Mouse (Mus musculus) kidney, postnatal 10 days (tissue): ENCODE data around the gene Ptprn2.

ENCODE experiments used
- DNase-seq: peaks from one replicate; pipeline ENCODE4 v3.0.0; 2021; ENCODE audit warnings: mixed read lengths

Ptprn2 gene

DNA sequence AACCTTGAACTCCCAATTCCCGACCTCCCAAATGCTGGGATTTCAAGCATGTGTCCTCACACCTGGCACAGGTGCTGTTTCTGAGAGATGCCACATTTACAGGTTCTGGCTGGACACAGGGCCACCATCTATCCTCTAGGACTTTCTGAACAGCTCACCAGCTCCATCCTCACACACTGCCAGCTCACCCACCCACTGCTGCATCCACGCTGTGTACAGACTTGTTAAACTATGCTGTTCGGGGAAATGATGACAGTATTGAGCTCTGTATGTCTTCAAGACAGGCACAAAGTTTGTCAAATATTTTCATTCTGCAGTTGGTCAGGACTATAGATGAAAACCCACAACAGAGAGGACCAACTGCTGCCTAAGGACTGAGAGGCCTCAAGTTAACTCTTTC lies 751.5 kb downstream of the Ptprn2 start:
- no peak for DNase-seq

DNA sequence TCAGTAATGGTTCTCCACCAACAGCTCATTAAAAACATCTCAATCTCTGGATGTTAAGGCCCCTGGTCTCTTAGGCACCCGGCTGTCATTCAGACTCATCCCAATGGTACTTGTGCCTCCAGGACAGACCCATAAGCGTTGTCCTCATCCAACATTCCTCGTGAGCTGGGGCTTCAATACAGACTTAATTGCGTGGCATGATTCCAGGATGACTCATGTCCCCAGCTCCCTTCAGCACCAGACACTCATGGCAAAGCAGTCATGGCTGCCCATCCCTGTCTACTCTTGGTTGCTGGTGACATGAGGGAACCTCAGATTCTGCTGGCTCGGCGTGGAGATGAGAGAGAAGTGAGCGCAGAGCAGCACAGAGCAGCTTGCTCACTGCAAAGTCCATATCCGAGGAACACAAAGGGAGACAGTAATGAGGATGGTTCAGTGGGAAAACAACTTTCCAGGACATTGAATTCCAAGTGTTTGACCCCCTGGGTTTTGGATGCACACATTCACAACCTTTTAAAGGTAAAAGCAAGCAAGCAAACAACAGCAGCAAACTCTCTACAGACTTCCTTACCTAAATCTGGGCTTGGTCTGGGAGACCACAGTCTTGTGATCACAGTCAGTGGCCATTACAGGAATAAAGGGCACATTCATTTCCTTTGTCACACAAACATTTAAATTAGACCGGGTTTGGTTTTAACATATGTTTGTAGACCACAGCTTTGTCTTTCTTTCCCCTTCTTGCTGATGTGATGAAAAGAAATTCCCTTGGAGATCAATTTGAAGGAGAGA lies 754.6 kb downstream of the Ptprn2 start:
- DNase-seq = no peak

DNA sequence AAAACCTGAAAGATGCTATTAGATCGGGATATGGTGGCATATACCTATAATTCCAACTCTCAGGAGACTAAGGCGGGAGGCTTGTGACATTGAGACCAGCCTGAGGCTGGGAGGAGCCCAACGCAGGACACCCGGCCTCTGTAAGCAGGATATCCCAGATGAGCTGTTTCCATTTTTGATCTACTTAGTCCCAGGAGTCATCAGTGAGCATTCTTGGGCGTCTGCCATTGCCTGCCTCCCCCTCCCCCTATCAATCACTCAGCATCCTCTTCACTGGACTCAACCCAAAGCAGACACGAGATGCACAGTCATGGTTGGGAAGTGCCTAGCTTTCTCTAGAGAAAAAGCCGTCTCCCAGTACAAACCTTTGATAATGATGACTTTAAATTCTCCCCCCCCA lies 756.7 kb downstream of the Ptprn2 start:
- DNase-seq = peak; percentile 49

DNA sequence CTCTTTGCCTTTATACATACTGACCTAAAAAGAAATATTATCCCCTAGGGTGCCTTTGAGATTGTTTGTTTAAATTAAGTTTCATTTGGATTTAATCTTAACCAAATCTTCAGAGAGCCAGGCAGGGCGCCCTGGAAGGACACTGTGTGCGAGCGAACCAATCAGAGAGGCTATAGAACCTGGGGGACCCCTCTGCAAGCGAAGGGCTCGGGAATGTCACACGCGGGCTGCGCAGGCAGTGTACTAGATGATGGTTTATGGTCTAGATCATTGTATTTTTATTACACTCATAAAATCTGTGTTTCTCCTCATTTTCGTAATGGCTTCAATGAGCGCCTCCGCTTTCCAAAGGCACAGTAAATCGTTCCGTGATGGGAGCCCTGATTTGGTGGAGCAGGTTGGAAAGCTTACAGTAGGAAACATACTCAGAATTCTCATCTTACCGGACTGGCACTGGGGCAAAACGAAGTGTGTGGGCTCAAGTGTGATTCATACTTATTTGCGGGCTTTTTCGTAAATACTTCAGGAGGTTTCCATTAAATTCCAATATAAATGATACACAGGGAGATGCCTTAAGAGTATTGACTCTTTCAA lies 760.5 kb downstream of the Ptprn2 start:
- no peak for DNase-seq

DNA sequence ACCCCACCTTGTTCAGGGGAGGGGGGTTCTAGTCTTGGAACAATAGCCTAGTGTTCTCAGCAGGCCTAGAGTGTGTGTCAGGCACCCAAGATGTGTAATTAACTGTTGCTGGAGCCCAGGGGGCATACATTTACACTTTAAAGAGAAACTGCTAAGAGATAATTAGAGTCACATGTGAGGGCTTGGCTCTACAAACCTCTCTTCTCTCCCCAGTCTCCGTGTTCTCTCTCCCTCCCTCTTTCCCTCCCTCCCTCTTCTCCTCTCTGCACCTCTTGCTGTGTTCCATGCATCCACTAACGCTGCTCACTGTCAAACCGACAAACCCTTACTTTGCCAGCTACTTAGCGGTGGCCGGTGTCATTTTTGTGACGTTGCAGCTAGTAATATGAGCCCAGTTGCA lies 764.9 kb downstream of the Ptprn2 start:
- no peak for DNase-seq

DNA sequence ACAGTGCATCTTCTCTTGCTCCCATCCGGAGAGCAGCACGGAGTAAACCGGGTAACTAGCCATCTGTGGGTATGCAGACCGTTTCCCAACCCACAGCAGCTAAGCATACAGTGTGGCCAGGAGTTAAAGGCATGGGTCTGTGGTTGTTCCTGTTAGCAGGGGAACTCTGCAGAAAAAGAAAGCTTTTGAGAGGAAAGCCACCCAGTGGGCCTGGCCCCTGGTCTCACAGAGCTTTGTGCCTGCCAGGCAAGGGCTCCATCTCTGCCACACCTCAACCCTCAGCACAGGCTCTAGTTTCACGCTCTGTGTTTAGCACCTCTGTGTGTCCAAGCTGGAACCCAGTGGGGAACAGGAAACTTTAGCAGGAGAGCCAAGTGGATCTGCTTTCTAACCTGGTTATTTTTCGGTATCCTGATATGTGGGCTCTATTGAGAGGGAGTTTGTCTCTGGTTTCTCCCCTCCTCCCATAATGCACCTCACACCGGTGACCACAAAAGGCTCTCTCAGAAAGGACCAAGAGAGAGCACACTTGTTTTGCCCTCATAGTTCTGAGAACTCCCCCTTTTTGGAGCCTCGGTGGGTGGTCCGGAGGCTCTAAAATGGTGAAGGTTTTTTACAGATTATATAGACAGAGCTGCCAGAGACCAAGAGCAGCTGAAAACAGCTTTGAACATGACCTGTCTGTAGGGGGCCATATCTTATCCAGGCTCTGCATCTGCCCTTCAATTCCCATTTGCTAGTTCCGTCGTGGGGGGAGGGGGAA lies 766.3 kb downstream of the Ptprn2 start:
- no peak for DNase-seq

DNA sequence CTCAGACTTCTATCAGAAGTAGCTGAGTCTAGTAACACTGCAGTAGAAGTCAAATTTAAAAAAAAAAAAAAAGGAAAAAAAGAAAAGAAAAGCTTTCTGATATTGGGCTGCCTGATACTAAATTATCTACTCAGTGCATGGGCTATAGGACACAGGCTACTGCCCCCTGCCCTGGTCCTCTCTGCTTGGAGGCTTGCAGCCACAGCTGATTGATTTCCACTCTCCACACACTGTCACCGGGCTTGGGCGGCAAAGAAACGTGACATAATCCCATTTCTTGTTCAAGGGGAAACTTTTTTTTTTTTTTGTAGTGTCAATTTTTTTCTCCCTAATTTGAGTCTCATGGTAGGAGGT lies 766.9 kb downstream of the Ptprn2 start:
- no peak for DNase-seq

DNA sequence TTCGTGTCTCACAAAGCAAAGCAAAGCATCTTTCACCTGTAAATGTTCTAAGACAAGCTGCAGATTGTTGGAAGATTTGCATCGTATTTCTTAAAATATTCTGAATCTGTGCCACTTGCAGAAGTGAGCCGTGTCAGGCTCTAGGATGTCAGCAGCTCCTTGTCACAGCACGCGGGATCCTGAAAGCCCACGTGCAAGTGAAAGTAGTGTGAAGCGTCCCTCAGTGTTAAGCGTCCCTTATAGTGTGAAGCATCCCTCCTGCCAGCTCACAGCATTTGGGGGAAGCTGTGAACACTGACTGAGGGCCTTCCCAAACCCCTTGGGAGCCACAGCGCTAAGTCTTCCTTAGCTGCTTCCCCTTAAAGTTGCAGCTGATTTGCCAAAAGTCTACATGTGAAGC lies 768.8 kb downstream of the Ptprn2 start:
- no peak for DNase-seq

DNA sequence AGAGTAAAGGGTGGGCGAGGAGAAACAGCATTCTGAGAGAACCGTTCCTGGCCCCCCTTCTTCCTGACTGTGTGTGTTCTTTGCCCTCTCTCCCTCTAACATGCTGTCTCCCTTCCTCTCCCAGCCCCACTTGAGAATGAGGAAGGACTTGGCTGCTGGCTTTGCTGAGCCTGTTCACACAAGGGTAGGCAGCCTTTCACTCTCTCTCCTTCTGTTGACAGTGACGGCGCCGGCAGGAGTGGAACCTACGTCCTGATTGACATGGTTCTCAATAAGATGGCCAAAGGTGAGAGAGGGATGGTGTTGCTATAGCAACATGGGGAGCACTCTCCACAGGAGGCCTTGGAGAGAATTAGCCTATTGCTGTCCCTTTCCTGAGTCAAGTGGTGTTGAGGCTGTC lies 769.8 kb downstream of the Ptprn2 start:
- DNase-seq = no peak

DNA sequence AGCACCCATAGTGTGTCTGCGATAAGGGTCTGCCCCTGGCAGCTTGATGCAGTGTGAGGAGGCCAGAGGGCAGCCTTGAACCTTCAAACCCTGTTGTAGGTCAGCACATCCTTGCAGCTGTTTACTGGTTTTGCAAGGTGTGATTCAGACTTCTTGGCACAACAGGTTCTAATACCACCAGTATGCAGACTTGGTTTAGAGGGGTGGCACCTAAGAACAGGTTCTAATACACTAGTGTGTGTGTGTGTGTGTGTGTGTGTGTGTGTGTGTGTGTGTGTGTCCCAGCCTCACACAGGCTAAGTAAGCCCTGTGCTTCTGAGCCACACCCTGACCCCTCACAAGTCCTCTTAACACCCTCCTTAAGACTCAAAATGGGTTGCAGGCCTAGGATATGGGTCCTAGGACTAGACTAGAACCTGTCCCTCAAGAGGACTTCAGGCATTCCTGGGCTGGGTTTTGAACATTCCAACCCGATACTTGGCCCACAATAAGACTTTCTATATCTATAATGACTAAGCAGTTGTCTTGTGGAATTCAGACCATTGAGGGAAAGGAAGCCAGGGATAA lies 770.3 kb downstream of the Ptprn2 start:
- DNase-seq = no peak

DNA sequence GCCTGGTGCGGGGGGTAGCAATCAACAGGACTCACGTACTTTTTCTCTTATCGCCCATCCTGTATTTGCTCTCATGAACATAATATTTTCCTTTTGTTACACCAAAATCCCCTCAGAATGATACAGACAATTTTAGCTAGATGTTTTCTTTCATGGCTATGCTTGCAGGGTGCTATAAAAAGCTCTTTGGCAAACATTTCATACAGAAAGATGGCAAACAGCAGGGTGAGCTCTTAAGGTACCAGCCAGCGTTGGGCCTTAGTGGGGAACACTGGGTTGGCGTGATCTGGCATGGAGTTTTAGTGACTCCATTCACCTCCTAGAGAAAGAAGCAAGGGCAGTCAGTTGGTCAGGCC lies 771.3 kb downstream of the Ptprn2 start:
- DNase-seq = no peak

DNA sequence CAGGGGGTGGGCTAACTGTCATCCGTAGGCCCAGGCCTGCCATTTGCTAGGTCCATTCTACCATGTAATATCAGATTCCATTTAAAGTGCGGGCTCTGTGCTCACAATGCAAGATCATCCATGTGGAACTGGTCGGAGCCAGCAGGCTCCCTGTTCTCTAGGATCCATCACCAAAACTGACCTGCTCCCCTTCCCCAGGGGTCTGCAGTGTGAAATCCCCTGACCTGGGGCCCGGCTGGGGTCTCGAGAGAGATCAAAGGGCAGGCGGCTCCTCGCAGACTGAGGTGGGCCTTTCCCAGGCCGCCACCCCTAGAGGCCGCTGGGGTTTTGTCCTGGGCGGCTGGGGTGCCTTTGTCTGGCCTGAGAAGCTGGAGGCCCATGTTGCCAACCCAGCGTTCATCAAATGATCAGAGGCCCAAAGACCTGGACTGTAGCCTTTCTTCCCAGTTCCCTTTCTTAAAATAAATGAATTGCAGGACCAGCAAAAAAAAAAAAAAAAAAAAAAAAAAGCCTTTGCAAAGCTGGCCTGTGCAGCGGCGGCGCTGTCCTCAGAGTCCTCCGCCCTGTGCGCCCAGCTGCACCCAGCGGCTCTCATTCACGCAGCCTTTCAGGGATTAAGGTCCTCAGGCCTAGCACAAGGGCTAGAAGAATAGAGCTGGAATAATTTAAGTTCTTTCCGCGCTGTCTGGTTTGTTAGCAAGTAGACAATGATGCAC lies 771.8 kb downstream of the Ptprn2 start:
- DNase-seq = no peak

DNA sequence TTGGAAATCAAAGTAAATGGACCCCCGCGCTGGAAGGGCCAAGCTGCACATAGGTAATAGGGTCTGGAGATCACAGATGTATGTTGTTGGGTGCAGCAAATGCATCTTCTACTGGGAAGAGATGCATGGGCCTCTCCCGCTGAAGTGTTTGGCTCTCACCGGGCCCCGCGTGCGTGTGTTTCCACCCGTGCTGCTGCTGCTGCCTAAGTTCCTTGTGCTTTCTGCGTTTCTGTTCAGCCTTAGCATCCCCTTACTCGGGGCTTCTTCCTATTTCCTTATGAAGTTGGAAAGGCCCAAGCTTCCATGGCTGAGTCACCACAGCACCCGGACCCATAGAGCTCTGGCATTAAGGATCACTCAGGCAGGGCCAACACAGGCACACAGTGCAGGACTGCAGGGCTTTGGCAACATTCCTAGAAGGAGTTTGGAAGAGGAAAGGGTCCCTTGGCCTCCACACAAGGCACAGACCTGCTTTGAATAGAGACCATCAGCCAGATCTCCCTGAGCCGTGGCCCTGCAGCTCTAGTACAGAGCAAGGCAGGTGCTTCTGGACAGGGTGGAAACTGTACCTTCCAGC lies 772.5 kb downstream of the Ptprn2 start:
- DNase-seq = no peak

DNA sequence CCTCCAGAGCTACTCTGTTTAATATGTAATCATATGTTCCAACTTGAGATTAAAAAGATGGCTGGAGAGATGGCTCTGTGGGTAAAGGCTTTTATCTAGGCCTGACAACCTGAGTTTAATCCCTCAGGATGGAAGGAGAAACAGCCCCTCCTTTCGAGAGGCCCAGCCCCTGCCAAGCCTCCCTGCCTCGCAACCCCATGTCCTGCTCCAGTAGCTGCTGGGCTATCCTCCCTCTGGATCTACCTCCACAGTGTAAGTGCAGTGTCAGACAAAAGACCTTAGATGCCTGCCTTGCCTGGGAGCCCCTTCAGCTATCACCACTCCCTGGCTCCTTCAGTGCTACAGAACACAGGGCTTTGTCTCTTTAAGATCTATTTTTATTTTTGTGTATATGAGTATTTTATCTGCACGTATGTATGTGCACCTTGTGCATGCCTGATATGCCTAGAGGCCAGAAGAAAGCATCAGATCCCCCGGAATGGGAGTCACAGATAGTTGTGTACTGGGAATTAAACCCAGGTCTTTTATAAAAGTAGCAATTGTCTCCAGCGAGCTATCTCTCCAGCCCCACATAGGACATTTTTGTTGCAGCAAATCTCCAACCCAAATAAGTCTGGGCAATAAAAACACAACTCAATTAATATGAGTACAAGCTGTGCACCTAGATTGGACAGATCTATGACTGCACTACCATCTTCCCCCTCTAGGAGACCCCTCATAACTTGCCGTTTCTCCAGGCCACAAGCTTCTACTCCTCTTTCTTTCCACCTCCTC lies 775.1 kb downstream of the Ptprn2 start:
- DNase-seq = no peak

DNA sequence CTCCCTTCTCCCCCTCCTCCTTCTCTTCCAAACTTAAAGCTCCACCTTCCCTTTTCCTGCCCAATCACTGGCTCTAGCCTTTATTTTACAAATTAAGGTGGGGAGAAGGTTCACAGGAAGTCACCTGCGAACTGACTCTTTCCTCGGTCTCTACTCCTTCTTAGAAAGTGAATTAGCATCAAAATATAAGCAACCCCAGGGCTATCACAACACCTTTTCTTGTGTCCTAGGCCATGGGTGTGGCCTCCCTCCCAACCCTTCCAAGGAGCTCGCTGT lies 775.6 kb downstream of the Ptprn2 start:
- no peak for DNase-seq

DNA sequence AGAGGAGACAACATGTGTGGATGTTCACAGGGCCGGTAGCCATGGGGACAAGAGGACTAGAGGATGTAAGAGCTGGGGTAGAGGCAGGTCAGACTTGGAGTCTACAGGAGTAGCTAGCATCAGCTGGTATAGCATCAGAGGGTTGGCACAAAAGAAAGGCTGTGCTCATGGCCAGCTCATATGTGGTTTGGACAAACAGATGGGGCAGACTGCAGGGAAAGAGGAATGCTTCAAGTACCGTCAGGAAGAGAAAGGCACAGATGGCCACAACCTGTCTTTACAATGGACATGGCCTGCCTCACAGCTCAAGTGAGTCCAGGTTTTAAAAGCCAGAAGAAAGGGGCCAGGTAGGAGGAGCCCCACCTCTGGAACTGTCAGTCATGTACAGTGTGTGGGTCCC lies 776.5 kb downstream of the Ptprn2 start:
- DNase-seq = no peak

DNA sequence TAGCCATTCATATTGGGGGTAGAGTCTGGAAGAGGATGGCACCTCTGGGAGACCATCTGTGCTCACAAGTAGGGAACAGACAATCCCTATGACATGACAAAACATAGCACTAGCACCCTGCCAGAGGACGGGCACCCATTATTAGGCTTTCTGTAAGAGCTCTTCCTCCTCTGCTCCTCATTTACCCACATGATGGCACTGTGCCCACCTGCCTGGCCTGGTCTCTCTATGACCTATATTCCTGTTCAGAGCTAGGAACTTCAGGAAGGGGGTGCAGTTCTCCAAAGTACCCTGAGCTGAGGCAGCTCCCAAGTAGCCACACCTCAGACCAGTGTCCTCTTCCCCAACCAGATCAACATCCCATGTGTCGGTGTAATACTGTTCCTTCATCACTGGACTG lies 777.6 kb downstream of the Ptprn2 start:
- no peak for DNase-seq

DNA sequence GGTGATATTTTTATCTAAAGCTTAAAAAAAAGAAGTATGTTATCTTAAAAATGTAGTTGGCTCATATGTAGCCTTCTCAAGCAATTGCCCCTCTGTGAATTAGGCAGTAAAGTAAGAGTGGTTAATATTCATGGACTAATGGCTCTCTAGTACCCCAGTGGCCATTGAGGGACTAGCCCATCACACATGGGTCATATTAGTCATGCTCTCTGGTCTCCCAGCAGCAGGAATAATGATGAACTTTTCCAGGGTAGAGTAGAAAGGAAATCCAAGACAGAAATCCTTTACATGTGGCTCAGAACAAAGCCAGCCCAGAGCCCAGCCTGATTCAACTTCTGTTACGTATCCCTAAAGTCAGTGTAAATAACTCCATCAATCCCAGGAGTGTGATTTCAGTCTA lies 779.7 kb downstream of the Ptprn2 start:
- DNase-seq = no peak

DNA sequence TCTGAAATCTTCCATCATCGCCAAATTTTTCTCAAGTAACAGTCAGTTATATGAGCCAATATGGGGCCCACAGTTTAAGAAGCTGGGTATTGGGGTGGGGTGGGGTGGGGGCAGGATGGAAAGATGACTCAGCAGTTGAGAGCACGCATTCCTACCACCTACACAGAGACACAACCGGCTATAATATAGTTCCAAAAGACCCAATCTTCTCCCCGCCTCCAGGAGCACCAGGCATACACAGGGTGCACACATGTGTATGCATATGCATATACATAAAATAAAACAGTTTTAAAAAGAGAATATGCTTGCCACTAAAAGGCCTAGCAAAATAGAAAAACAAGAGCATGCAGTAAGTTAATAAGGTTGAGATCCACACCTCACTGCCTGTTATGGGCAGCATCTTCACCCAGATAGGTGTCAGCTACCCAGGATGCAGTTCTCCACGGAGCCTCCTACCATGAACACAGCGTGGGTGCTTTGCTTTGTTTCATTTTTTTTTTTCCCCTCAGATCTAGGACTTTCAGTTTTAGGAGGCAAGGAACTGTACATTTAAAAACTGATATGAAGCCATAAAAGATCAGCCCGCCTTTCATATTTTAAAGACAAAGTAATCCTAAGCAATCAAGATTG lies 783.1 kb downstream of the Ptprn2 start:
- no peak for DNase-seq

DNA sequence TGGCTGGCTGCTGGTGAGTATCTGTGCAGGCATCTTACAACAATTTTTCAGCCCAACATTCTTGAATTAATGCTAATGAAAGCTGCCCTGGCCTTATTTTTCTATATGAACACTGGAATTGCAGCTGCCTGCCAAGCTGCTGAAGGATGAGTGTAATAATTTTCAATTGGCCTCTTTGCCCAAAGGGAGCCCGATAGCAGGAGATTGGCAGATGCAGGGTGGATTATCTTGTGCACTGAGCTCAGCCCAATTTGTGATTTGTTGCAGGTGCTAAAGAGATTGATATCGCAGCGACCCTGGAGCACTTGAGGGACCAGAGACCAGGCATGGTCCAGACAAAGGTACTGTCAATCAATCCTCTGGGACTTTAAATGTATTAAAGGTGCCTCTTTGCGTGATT lies 783.8 kb downstream of the Ptprn2 start:
- no peak for DNase-seq

DNA sequence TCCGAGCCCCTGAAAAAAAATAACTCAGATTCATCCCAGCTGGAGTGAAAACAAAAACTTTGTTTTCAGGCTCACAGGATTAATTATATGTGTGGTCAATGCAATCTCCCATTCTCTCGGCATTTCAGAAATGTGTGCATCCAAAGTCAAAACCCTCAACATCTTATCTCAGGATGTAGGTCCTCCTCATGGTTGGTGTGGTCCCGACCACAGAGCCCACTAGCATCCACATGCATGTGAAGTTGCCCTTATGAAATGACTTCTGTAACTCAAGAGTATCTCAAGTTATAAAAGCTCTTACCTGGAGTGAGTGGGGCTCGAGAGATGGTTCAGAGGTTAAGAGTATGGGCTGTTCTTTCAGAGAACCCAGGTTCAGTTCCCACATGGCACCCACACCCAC lies 784.7 kb downstream of the Ptprn2 start:
- DNase-seq = no peak

DNA sequence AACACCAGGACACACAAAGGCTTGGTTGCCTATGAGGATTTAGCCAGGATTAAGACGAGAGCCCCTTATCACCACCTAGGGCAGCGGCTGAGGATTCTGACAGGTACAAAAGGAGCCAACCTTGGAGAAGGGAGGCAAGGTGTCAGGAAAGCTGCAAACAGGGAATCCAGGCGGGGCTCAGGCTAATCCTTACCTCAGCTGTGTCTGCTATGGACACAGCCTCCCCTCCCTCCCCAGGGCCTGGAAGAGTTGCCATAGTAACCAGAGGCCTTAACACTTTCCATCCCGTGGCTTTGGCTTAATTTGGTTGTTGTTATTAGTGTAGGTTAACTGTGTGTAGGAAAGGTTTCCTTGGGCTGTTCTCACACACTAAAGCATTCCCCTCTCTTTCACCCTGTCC lies 787.6 kb downstream of the Ptprn2 start:
- DNase-seq = no peak
